Mouse (Mus musculus): ENCODE results near the gene Gm9964. TPM values are rescaled to one million over a fixed set of nuclear protein-coding genes. Genes with fewer than 3 reads are reported as not detected.

The Gm9964 gene
- not detected for polyA plus RNA-seq (2014; fragmentation: Illumina TruSeq; extraction: RNeasy Lipid Tissue Mini Kit (QIAGEN cat#74804); ENCODE audit: low read depth, low replicate concordance)

GRCm38 (mm10) chr11:79296856-79297491 is at the start of gene Gm9964:
TSS of gene Gm9964 (minus strand) at chr11:79296906.

GRCm38 (mm10) chr11:79339234-79339807 is 42.6 kb upstream of the Gm9964 start, which contains the start of gene Nf1:
TSS of gene Nf1 (plus strand) at chr11:79339693.

GRCm38 (mm10) chr11:79254391-79255098 is 42.2 kb downstream of the Gm9964 start, which contains the start of gene Wsb1:
TSS of gene Wsb1 (minus strand) at chr11:79254671.

Other genes with a start within 250 kb of the Gm9964 start
- gene Ksr1, start 150.5 kb downstream of the Gm9964 start, polyA plus RNA-seq (2014; fragmentation: Illumina TruSeq; extraction: RNeasy Lipid Tissue Mini Kit (QIAGEN cat#74804); ENCODE audit: low read depth, low replicate concordance), result 0.52 TPM
- gene Wsb1, start 42.2 kb downstream of the Gm9964 start, polyA plus RNA-seq (2014; fragmentation: Illumina TruSeq; extraction: RNeasy Lipid Tissue Mini Kit (QIAGEN cat#74804); ENCODE audit: low read depth, low replicate concordance), result 101 TPM
- 49.9 TPM for gene Nf1, start 42.8 kb upstream of the Gm9964 start, polyA plus RNA-seq (2014; fragmentation: Illumina TruSeq; extraction: RNeasy Lipid Tissue Mini Kit (QIAGEN cat#74804); ENCODE audit: low read depth, low replicate concordance)
- 30.3 TPM for gene Omg, start 207.2 kb upstream of the Gm9964 start, polyA plus RNA-seq (2014; fragmentation: Illumina TruSeq; extraction: RNeasy Lipid Tissue Mini Kit (QIAGEN cat#74804); ENCODE audit: low read depth, low replicate concordance)
- gene Evi2b, start 226.9 kb upstream of the Gm9964 start, polyA plus RNA-seq (2014; fragmentation: Illumina TruSeq; extraction: RNeasy Lipid Tissue Mini Kit (QIAGEN cat#74804); ENCODE audit: low read depth, low replicate concordance), result 8.4 TPM
- 0.35 TPM for gene Evi2, start 233.7 kb upstream of the Gm9964 start, polyA plus RNA-seq (2014; fragmentation: Illumina TruSeq; extraction: RNeasy Lipid Tissue Mini Kit (QIAGEN cat#74804); ENCODE audit: low read depth, low replicate concordance)
- gene Evi2a, start 233.7 kb upstream of the Gm9964 start, polyA plus RNA-seq (2014; fragmentation: Illumina TruSeq; extraction: RNeasy Lipid Tissue Mini Kit (QIAGEN cat#74804); ENCODE audit: low read depth, low replicate concordance), result 6.0 TPM

All from adrenal gland, adult 10 weeks (tissue).